Comparison of ENCODE assay signal across 8 mouse cellular contexts in genomic region chr13:83721563-83721962, GRCm38 (mm10).
DNase-seq lines count a peak whose midpoint lies in the region; ATAC-seq and TF ChIP-seq lines count a peak whose summit lies in the region.

No protein-coding gene starts in this region.

- H3K9ac ChIP-seq in kidney, postnatal 0 days (ENCODE audit: low read depth, low read length), result no peak overlapping the region
- peak overlapping the region; percentile 100 for H3K9ac ChIP-seq in forebrain, postnatal 0 days
- peak overlapping the region; percentile 86 for H3K9ac ChIP-seq in midbrain, postnatal 0 days (replicated peaks; ENCODE audit: low read length, poor library complexity, severe bottlenecking)

- no peak for DNase-seq in kidney, postnatal 0 days (ENCODE audit: low spot score)
- no peak for DNase-seq in kidney, adult 18-20 months
- peak; percentile 75 for DNase-seq in cerebellum, adult 9-11 months
- DNase-seq in forebrain, postnatal 0 days, result no peak
- DNase-seq in midbrain, postnatal 0 days (ENCODE audit: low spot score), result peak; percentile 81
- DNase-seq in adrenal gland, postnatal 14 days, result no peak
- no peak for DNase-seq in thymus, postnatal 10 days (ENCODE audit: low spot score in 2 of 2)

- TF ChIP-seq CTCF in kidney, postnatal 0 days (IDR thresholded peaks at IDR 0.05; ENCODE audit: low read depth), result no peak
- no peak for TF ChIP-seq CTCF in forebrain, postnatal 0 days (IDR thresholded peaks at IDR 0.05; ENCODE audit: low read depth)
- no peak for TF ChIP-seq CTCF in midbrain, postnatal 0 days (IDR thresholded peaks at IDR 0.05)

- no peaks in the 10 kb centered on the region for H3K36me3 ChIP-seq in kidney, postnatal 0 days (ENCODE audit: insufficient read depth, low read length)
- H3K36me3 ChIP-seq in forebrain, postnatal 0 days (ENCODE audit: insufficient read depth), result no peaks in the 10 kb centered on the region
- H3K36me3 ChIP-seq in midbrain, postnatal 0 days (ENCODE audit: insufficient read depth, low read length), result no peaks in the 10 kb centered on the region

- H3K4me3 ChIP-seq in kidney, postnatal 0 days (replicated peaks; ENCODE audit: low read depth, low read length), result peak overlapping the region; percentile 24; the same call in 1 of the 2 replicates
- H3K4me3 ChIP-seq in forebrain, postnatal 0 days (ENCODE audit: low read depth, low read length), result peak overlapping the region; percentile 67
- H3K4me3 ChIP-seq in midbrain, postnatal 0 days (ENCODE audit: low read depth, low read length), result peak overlapping the region; percentile 78

- no peak overlapping the region for H3K27ac ChIP-seq in kidney, postnatal 0 days
- peak overlapping the region; percentile 100 for H3K27ac ChIP-seq in forebrain, postnatal 0 days (ENCODE audit: low read depth, low read length)
- peak overlapping the region; percentile 95 for H3K27ac ChIP-seq in midbrain, postnatal 0 days (ENCODE audit: low read depth, low read length)

- H3K9me3 ChIP-seq in kidney, postnatal 0 days (replicated peaks; ENCODE audit: low read length), result no peaks in the 10 kb centered on the region
- no peaks in the 10 kb centered on the region for H3K9me3 ChIP-seq in forebrain, postnatal 0 days (ENCODE audit: low read length)
- no peaks in the 10 kb centered on the region for H3K9me3 ChIP-seq in midbrain, postnatal 0 days (ENCODE audit: low read length)

- ATAC-seq in kidney, postnatal 0 days (replicated peaks; ENCODE audit: low FRiP score, low read depth), result no peak
- peak; percentile 4 for ATAC-seq in forebrain, postnatal 0 days
- ATAC-seq in midbrain, postnatal 0 days (ENCODE audit: low FRiP score), result peak; percentile 36
- no peak for ATAC-seq in megakaryocyte progenitor cell, adult 5-6 weeks (replicated peaks; ENCODE audit: poor library complexity)

- 3% methylated on average over 14 of the region's 14 CpGs for WGBS in kidney, postnatal 0 days
- WGBS in forebrain, postnatal 0 days, result under 1% methylated on average over 14 of the region's 14 CpGs
- WGBS in midbrain, postnatal 0 days, result 3% methylated on average over 14 of the region's 14 CpGs

- peaks cover 94% of the 10 kb centered on the region for H3K27me3 ChIP-seq in kidney, postnatal 0 days (ENCODE audit: insufficient read depth, low read length)
- H3K27me3 ChIP-seq in forebrain, postnatal 0 days (ENCODE audit: insufficient read depth, low read length), result no peaks in the 10 kb centered on the region
- 0 out of 2 replicates have a peak, but pooled peaks cover 5% of the 10 kb centered on the region for H3K27me3 ChIP-seq in midbrain, postnatal 0 days (ENCODE audit: insufficient read depth, low read length)

- peaks cover 4% of the 10 kb centered on the region; the same call in 1 of the 2 replicates for H3K4me1 ChIP-seq in kidney, postnatal 0 days (replicated peaks; ENCODE audit: insufficient read depth, low read length)
- peaks cover 10% of the 10 kb centered on the region; the same call in 1 of the 2 replicates for H3K4me1 ChIP-seq in forebrain, postnatal 0 days (ENCODE audit: insufficient read depth)
- H3K4me1 ChIP-seq in midbrain, postnatal 0 days (ENCODE audit: insufficient read depth, low read length), result no peaks in the 10 kb centered on the region

- peak overlapping the region; percentile 37; the same call in 1 of the 2 replicates for H3K4me2 ChIP-seq in kidney, postnatal 0 days (ENCODE audit: low read length)
- peak overlapping the region; percentile 71 for H3K4me2 ChIP-seq in forebrain, postnatal 0 days (ENCODE audit: low read depth)
- peak overlapping the region; percentile 79 for H3K4me2 ChIP-seq in midbrain, postnatal 0 days (ENCODE audit: low read depth, low read length, poor library complexity, severe bottlenecking)

Comparison
In these comparisons a context has a peak if more than half of its experiments do, and no peak if none do; other contexts are left out.
1. ATAC-seq: peak in forebrain, postnatal 0 days (single experiment) and midbrain, postnatal 0 days (single experiment); none in kidney, postnatal 0 days (single experiment) and megakaryocyte progenitor cell, adult 5-6 weeks (single experiment).
2. DNase-seq: peak in cerebellum, adult 9-11 months (single experiment) and midbrain, postnatal 0 days (single experiment); none in kidney, postnatal 0 days (single experiment), kidney, adult 18-20 months (single experiment), forebrain, postnatal 0 days (single experiment), adrenal gland, postnatal 14 days (single experiment) and thymus, postnatal 10 days (0 of 2).
3. H3K4me3 ChIP-seq: peak in every context shown above with its lines; median percentile 78 in midbrain, postnatal 0 days; 67 in forebrain, postnatal 0 days; 24 in kidney, postnatal 0 days.
4. Peak in every context shown above with its lines, with median percentiles within 50 percentile points of each other: H3K4me2 ChIP-seq.